ENCODE assay signal across 8 mouse cellular contexts in the genomic region with DNA sequence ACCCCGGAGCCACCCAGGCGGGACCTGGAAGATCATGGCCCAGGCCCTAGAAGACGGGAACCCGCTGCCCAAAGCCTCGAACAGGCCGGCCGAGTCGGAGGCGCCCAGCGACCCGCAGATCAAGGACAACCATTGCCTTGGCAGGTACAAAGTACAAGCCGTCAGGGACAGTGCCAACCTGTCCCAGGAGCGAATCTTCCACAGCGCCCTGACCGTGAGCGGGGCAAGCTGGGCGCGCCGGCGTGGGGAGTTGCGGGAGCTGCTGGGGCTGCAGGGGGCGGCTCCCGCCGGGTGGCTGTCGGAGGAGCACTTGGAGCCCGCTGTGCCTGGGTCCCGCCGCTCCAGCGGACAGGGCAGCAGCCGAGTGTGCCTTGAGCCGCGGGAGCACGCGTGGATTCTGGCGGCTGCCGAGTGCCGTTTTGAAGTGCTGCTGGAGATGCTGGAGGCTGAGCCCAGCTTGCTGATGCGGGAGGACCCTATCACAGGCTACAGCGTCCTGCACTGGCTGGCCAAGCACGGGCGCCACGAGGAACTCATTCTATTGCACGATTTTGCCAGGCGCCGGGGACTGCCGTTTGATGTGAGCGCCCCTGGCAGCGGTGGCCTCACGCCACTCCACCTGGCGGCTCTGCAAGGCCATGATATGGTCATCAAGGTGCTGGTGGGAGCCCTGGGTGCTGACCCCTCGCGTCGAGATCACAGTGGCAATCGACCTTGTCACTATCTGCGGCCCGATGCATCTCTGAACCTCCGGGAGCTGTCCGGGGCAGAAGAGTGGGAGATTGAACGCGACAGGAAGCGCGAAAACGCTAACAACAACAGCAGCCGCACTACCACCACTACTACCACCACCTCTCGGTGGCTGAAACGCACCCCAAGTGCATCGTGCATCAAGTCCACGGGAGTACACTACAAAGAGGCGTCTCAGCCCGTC. TPM values are rescaled to one million over a fixed set of nuclear protein-coding genes. Genes with fewer than 3 reads are reported as not detected.
DNase-seq lines count a peak whose midpoint lies in the region; ATAC-seq and TF ChIP-seq lines count a peak whose summit lies in the region.

No protein-coding gene starts in this region.

- peak overlapping the region; percentile 61 for H3K4me2 ChIP-seq in lung, embryonic 16.5 days (ENCODE audit: low read depth, low read length)
- H3K4me2 ChIP-seq in neural tube, embryonic 12.5 days (replicated peaks), result peak overlapping the region; percentile 65

- H3K9ac ChIP-seq in lung, embryonic 16.5 days (ENCODE audit: low read length), result 0 out of 2 replicates have a peak overlapping the region, but pooled peaks have one; percentile 31
- peak overlapping the region; percentile 17; the same call in 1 of the 2 replicates for H3K9ac ChIP-seq in neural tube, embryonic 12.5 days

- TF ChIP-seq CTCF in brain, embryonic 14.5 days (IDR thresholded peaks at IDR 0.05; ENCODE audit: borderline replicate concordance, extremely low read depth, insufficient read depth, insufficient read length), result no peak

- no peak for TF ChIP-seq POLR2A in brain, embryonic 14.5 days (IDR thresholded peaks at IDR 0.05; ENCODE audit: borderline replicate concordance, extremely low read depth, insufficient read depth, insufficient read length, poor library complexity, severe bottlenecking)

- 13% methylated on average over 68 of the region's 70 CpGs for WGBS in lung, embryonic 16.5 days
- WGBS in limb, embryonic 10.5 days, result 9% methylated on average over 69 of the region's 70 CpGs
- 17% methylated on average over 70 of the region's 70 CpGs for WGBS in neural tube, embryonic 12.5 days

- H3K36me3 ChIP-seq in lung, embryonic 16.5 days (ENCODE audit: control insufficient read depth, insufficient read depth, low read length), result no peaks in the 10 kb centered on the region
- no peaks in the 10 kb centered on the region for H3K36me3 ChIP-seq in limb, embryonic 10.5 days
- no peaks in the 10 kb centered on the region for H3K36me3 ChIP-seq in neural tube, embryonic 12.5 days

- ATAC-seq in lung, embryonic 16.5 days (ENCODE audit: low read depth), result no peak
- ATAC-seq in granulocyte monocyte progenitor cell, adult 5-6 weeks (replicated peaks; ENCODE audit: poor library complexity, severe bottlenecking), result peak; percentile 41
- ATAC-seq in neural tube, embryonic 12.5 days (ENCODE audit: low FRiP score, low read depth), result peak; percentile 41; the same call in 1 of the 2 replicates
- ATAC-seq in erythroblast, adult 5-6 weeks (replicated peaks; ENCODE audit: low FRiP score, poor library complexity, severe bottlenecking), result no peak
- ATAC-seq in cerebellum, adult (ENCODE audit: insufficient number of reproducible peaks, low FRiP score, low TSS enrichment), result no peak

- H3K27ac ChIP-seq in lung, embryonic 16.5 days (ENCODE audit: low read length), result no peak overlapping the region
- no peak overlapping the region for H3K27ac ChIP-seq in limb, embryonic 10.5 days
- no peak overlapping the region for H3K27ac ChIP-seq in neural tube, embryonic 12.5 days

- H3K4me3 ChIP-seq in lung, embryonic 16.5 days (ENCODE audit: low read length), result peak overlapping the region; percentile 44
- peak overlapping the region; percentile 48 for H3K4me3 ChIP-seq in limb, embryonic 10.5 days
- peak overlapping the region; percentile 27 for H3K4me3 ChIP-seq in neural tube, embryonic 12.5 days

- no peak for DNase-seq in lung, postnatal 10 days
- DNase-seq in brain, embryonic 14.5 days (ENCODE audit: low read depth), result peak; percentile 18
- peak; percentile 43 for DNase-seq in limb, embryonic 10.5 days (ENCODE audit: low spot score)

- H3K9me3 ChIP-seq in lung, embryonic 16.5 days (ENCODE audit: control insufficient read depth, low read length), result 0 out of 2 replicates have a peak, but pooled peaks cover 2% of the 10 kb centered on the region
- H3K9me3 ChIP-seq in limb, embryonic 10.5 days (replicated peaks), result no peaks in the 10 kb centered on the region
- no peaks in the 10 kb centered on the region for H3K9me3 ChIP-seq in neural tube, embryonic 12.5 days

- peaks cover 5% of the 10 kb centered on the region; the same call in 1 of the 2 replicates for H3K4me1 ChIP-seq in lung, embryonic 16.5 days (replicated peaks; ENCODE audit: control insufficient read depth, insufficient read depth, low read length)
- peaks cover 14% of the 10 kb centered on the region for H3K4me1 ChIP-seq in limb, embryonic 10.5 days
- H3K4me1 ChIP-seq in neural tube, embryonic 12.5 days, result peaks cover 14% of the 10 kb centered on the region; the same call in 1 of the 2 replicates

- peaks cover 29% of the 10 kb centered on the region for H3K27me3 ChIP-seq in lung, embryonic 16.5 days (ENCODE audit: control insufficient read depth, insufficient read depth, low read depth, low read length)
- H3K27me3 ChIP-seq in limb, embryonic 10.5 days (ENCODE audit: low read depth, poor library complexity, severe bottlenecking), result peaks cover 88% of the 10 kb centered on the region
- H3K27me3 ChIP-seq in neural tube, embryonic 12.5 days (replicated peaks), result peaks cover 40% of the 10 kb centered on the region

RNA-seq across cellular contexts. Expression of a gene that starts 0.5 kb away (rescaled TPM):
- polyA plus RNA-seq in lung, embryonic 16.5 days (2015; fragmentation: Nextera tagmentation; extraction: Ambion mirVana), result not detected in 2 replicates
- not detected in 2 replicates for polyA plus RNA-seq in brain, embryonic 14.5 days (2012; rRNA removed)
- 0.38 TPM in 1 of 2 replicates, not detected in the other for total RNA-seq in granulocyte monocyte progenitor cell, adult 5-6 weeks (2014; fragmentation: Nextera tagmentation)
- total RNA-seq in granulocyte monocyte progenitor cell, adult 5-6 weeks (2017), result 0.15 and 1.2 TPM in 2 replicates
- polyA plus RNA-seq in limb, embryonic 10.5 days (2016; fragmentation: Nextera tagmentation; extraction: Ambion mirVana), result 0.09 and 0.15 TPM in 2 replicates
- polyA plus RNA-seq in neural tube, embryonic 12.5 days (2016; fragmentation: Nextera tagmentation; extraction: Ambion mirVana), result not detected in 2 replicates
- not detected in 2 replicates for total RNA-seq in erythroblast, adult 5-6 weeks (2015; ENCODE audit: low replicate concordance)
- not detected in 2 replicates for total RNA-seq in erythroblast, adult 5-6 weeks (2017; ENCODE audit: low replicate concordance)

RNA-seq across cellular contexts. Expression of a gene that starts 36.0 kb away (rescaled TPM):
- polyA plus RNA-seq in lung, embryonic 16.5 days (2015; fragmentation: Nextera tagmentation; extraction: Ambion mirVana), result 511 and 600 TPM in 2 replicates
- 425 and 492 TPM in 2 replicates for polyA plus RNA-seq in brain, embryonic 14.5 days (2012; rRNA removed)
- total RNA-seq in granulocyte monocyte progenitor cell, adult 5-6 weeks (2014; fragmentation: Nextera tagmentation), result 2,391 and 2,751 TPM in 2 replicates
- total RNA-seq in granulocyte monocyte progenitor cell, adult 5-6 weeks (2017), result 3,105 and 3,852 TPM in 2 replicates
- 429 and 521 TPM in 2 replicates for polyA plus RNA-seq in limb, embryonic 10.5 days (2016; fragmentation: Nextera tagmentation; extraction: Ambion mirVana)
- polyA plus RNA-seq in neural tube, embryonic 12.5 days (2016; fragmentation: Nextera tagmentation; extraction: Ambion mirVana), result 392 and 417 TPM in 2 replicates
- 374 and 391 TPM in 2 replicates for total RNA-seq in erythroblast, adult 5-6 weeks (2015; ENCODE audit: low replicate concordance)
- total RNA-seq in erythroblast, adult 5-6 weeks (2017; ENCODE audit: low replicate concordance), result 399 and 493 TPM in 2 replicates

RNA-seq across cellular contexts. Expression of a gene that starts 57.6 kb away (rescaled TPM):
- 16.7 and 18.6 TPM in 2 replicates for polyA plus RNA-seq in lung, embryonic 16.5 days (2015; fragmentation: Nextera tagmentation; extraction: Ambion mirVana)
- polyA plus RNA-seq in brain, embryonic 14.5 days (2012; rRNA removed), result 54.2 and 61.6 TPM in 2 replicates
- total RNA-seq in granulocyte monocyte progenitor cell, adult 5-6 weeks (2014; fragmentation: Nextera tagmentation), result 34.2 and 37.0 TPM in 2 replicates
- total RNA-seq in granulocyte monocyte progenitor cell, adult 5-6 weeks (2017), result 39.6 and 44.2 TPM in 2 replicates
- polyA plus RNA-seq in limb, embryonic 10.5 days (2016; fragmentation: Nextera tagmentation; extraction: Ambion mirVana), result 38.8 and 59.0 TPM in 2 replicates
- 63.8 and 65.5 TPM in 2 replicates for polyA plus RNA-seq in neural tube, embryonic 12.5 days (2016; fragmentation: Nextera tagmentation; extraction: Ambion mirVana)
- total RNA-seq in erythroblast, adult 5-6 weeks (2015; ENCODE audit: low replicate concordance), result 8.6 and 12.5 TPM in 2 replicates
- 4.5 and 7.1 TPM in 2 replicates for total RNA-seq in erythroblast, adult 5-6 weeks (2017; ENCODE audit: low replicate concordance)

Comparison
In these comparisons a context has a peak if more than half of its experiments do, and no peak if none do; other contexts are left out.
1. ATAC-seq: peak in granulocyte monocyte progenitor cell, adult 5-6 weeks (single experiment) and neural tube, embryonic 12.5 days (single experiment); none in lung, embryonic 16.5 days (single experiment), erythroblast, adult 5-6 weeks (single experiment) and cerebellum, adult (single experiment).
2. Peak in every context shown above with its lines, with median percentiles within 50 percentile points of each other: H3K4me3 ChIP-seq.